Mouse (Mus musculus) spleen, adult 12 weeks (tissue): ENCODE data around the gene Tcl1b1.
"Not testable (repeated sequence)": the region's sequence is repeated elsewhere in the genome, so short reads cannot be mapped to it uniquely, and the experiment has no call there.

Experiments
- DNase-seq: peaks from one replicate; pipeline ENCODE4 v3.0.0; 2022; ENCODE audit warnings: low spot score

The Tcl1b1 gene

DNA sequence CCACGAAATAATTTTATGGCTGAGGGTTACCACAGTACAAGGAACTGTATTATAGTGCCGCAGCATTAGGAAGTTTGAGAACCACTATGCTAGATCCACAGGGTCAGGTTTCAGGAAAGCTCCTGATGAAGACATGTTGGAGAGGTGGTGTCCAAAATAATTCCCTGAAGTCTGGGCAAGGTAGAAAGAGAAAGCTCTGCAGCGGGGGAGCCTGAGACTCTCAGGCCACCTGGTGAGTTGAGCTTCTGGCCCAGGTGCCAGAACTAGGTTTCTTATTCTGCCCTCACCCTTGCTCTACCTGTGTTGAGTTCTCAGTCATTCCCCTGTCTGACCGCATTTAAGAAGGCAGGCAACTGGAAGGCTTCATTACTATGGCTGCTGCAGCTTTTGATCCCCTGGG lies at the start of gene Tcl1b1:
Gene Tcl1b1, plus strand, starts transcription at position 301 of the 400 bp plus-strand sequence.
- no peak for DNase-seq

- DNase-seq: no peak
Measured at GRCm38 (mm10) chr12:105109812-105110211, 49.7 kb upstream of the Tcl1b1 start.

GRCm38 (mm10) chr12:105112321-105112988 lies 47.0 kb upstream of the Tcl1b1 start:
- DNase-seq: no peak

DNA sequence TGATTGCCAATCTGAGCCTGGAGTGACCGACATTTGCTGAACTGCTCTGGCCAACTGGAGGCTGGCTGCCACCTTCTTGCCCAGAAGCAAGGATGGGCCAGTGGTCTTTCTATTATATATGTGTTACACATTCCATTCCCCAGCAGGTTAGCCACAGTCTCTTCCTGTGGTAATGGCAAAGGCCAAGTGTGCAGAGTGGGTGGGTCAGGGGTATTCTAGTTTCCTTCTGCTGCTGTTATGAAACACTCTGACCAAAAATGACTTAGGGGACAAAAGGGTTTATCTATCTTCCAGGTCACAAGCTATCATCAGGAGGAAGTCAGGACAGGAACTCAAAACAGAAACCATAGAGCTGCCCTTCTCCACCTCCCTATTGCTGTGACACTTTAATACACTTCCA lies 42.8 kb upstream of the Tcl1b1 start:
- no peak for DNase-seq

DNA sequence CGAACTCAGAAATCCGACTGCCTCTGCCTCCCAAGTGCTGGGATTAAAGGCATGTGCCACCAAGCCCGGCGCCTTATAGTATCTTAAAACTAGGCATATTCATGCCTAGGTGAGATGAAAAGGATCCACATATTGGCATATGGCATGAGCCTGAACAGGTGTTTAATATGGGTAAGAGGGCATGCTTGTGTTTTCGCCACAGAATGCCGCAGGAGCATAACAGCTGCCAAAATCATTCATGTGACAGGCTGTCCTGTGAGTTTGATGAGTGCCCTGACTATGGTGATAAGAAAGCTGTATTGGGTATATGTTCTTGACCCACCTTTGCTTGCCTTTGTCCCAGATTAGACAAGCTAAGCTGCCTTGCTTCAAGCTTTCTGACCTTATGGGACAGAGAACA lies 34.1 kb upstream of the Tcl1b1 start:
- no peak for DNase-seq

DNA sequence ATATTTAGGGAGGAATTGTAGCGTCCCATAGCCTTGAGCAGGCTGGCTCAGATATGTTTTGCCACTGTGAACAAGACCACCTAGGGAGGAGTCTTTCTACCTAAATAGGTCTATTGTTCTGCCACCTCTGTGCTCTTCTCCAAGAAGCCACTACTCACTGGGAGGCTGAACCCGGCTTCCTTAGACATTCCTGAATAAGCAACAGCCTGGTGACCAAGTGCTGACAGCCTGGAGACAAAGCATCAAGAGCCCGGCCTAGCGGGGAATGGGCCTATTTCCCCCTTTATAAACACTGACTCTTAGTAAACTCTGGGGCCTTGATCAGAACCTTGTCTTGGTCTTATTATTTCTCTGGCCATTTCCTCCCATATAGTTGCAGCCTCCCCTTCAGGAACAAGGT lies 33.0 kb upstream of the Tcl1b1 start:
- DNase-seq: no peak

DNA sequence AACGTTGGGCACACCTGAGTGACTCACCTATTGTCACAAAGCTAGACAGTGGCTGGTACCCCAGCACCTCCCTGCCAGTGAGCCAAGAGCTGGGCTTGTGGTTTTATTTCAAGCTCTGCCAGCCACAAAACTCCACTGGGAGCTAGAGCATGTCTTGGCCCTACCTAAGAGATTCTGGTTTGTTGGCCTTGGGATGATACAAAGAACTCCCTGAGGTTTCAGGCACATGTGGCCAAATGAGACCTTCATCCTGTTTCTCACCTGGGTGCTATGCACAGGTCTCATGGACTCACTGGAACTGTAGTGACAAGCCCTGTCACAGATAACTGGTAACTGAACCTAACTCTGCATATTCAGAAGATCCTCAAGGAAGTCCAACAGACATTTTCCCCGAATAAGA lies 31.9 kb upstream of the Tcl1b1 start:
- DNase-seq: no peak

GRCm38 (mm10) chr12:105129494-105130205 lies 29.8 kb upstream of the Tcl1b1 start:
- DNase-seq: not testable (repeated sequence)

GRCm38 (mm10) chr12:105134167-105134566 lies 25.3 kb upstream of the Tcl1b1 start:
- not testable (repeated sequence) for DNase-seq

- not testable (repeated sequence) for DNase-seq
Measured at GRCm38 (mm10) chr12:105134826-105135225, 24.7 kb upstream of the Tcl1b1 start.

DNA sequence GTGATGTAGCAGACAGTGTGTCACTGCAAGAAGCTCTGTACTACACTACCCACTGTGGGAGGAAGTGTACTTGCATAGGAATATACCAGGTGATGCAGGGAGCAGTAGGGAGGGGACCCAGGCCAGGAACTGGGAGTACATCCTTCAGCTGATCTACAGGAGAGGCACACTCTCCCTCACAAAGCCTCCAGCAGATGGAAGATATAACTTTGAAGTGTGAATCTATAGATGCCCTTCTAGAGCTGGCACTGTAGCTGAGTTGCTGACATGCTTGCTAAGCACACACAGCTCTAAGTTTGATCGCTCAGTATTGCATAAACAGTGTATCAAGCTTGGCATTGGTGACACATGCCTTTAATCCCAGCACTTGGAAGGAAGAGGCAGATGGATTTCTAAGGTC lies 21.8 kb upstream of the Tcl1b1 start:
- not testable (repeated sequence) for DNase-seq

GRCm38 (mm10) chr12:105143096-105143495 lies 16.4 kb upstream of the Tcl1b1 start:
- DNase-seq: no peak

DNA sequence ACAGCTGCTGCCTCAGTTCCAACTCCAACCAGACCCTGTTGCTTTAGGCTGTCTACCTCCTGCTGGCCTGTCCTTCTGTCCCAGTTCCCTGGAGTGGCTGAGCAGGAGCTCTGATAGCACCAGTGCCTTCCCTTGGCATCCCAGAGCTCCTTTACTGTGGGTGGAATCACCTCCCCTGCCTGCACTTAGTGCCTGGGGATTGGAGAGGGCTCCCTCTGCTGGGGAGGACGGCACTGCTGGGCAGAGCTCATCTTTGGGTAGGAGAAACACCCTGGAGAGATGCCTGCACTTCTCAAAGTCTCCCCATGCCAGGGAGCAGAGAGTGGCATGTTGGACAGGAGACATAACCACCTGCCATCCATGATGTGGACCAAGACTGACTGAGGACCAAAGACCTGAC lies 14.6 kb upstream of the Tcl1b1 start:
- DNase-seq: not testable (repeated sequence)

GRCm38 (mm10) chr12:105145714-105146113 lies 13.8 kb upstream of the Tcl1b1 start, which contains the start of gene Tcl1b2:
TSS of gene Tcl1b2 (plus strand) at chr12:105146014.
- DNase-seq: no peak

DNA sequence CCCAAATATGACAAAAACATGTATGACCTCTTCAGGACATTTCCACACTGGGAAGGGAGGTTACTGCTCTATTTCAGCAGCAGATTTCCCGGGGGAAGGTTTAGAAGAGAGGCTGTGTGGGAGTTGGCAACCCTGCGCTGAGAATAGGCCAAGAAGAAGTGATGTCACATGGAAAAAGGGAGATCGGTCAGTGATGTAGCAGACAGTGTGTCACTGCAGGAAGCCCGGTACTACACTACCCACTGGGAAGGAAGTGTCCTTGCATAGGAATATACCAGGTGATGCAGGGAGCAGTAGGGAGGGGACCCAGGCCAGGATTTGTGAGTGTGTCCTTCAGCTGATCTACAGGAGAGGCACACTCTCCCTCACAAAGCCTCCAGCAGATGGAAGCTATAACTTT lies 4.2 kb upstream of the Tcl1b1 start:
- DNase-seq: not testable (repeated sequence)

- no peak for DNase-seq
Measured at GRCm38 (mm10) chr12:105158842-105159241, 648 bp upstream of the Tcl1b1 start.

DNA sequence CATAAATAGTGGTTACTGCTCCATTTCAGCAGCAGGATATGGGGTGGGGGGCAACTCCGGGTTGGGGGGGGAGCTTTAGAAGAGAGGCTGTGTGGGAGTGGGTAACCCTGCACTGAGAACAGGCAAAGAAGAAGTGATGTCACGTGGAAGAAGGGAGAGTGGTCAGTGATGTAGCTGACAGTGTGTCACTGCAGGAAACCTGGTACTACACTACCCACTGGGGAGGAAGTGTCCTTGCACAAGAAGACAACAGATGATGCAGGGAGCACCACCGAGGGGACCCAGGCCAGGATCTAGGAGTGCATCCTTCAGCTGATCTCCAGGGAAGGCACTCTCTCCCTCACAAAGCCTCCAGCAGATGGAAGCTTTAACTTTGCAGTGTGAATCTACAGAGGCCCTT lies 7.2 kb downstream of the Tcl1b1 start:
- DNase-seq: no peak

DNA sequence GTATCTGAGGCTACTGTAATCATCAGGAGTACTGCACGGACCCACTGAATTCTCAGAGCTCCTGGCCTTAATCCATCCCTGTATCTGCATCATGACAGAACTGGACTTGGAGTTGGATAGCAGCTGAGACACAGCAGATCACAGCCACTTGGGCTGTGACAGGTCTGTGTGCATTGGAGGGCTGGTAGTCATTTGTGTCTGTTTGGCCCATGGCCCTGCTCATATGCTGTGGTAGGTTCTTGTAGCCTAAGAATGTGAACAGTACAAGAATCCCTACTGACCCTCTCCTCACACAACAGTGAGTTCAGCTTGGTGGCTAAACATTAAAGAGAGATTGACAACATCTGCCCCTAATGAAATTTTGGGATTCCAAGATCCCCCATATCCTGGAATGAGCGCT lies 13.9 kb downstream of the Tcl1b1 start:
- no peak for DNase-seq

- DNase-seq: peak; percentile 20
Measured at GRCm38 (mm10) chr12:105174318-105174717, 14.8 kb downstream of the Tcl1b1 start.

GRCm38 (mm10) chr12:105176044-105176443 lies 16.6 kb downstream of the Tcl1b1 start, which contains the start of gene Tcl1b5:
TSS of gene Tcl1b5 (plus strand) at chr12:105176344.
- not testable (repeated sequence) for DNase-seq

DNA sequence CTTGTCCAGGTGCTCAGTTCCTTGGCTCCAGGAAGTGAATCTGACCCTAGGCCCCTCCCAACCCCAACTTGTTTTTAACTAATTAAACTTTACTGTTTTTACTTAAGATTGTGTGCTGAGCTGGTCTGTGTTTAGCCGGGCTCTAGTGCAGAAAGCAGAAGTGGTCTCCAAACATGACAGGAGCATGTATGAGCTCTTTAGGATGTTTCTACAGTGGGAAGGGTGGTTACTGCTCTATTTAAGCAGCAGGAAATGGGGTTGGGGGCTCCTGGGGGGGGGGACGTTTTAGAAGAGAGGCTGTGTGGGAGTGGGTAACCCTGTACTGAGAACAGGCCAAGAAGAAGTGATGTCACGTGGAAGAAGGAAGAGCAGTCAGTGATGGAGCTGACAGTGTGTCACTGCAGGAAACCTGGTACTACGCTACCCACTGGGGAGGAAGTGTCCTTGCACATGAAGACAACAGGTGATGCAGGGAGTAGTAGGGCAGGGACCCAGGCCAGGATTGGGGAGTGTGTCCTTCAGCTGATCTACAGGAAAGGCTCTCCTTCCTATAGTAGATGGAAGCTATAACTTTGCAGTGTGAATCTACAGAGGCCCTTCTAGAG lies 21.7 kb downstream of the Tcl1b1 start:
- DNase-seq: not testable (repeated sequence)

DNA sequence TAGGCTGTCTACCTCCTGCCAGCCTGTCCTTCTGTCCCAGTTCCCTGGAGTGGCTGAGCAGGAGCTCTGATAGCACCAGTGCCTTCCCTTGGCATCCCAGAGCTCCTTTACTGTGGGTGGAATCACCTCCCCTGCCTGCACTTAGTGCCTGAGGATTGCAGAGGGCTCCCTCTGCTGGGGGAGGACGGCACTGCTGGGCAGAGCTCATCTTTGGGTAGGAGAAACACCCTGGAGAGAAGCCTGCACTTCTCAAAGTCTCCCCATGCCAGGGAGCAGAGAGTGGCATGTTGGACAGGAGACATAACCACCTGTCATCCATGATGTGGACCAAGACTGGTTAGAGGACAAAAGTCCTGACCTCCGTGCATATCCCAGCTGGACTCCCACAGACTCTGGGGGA lies 29.5 kb downstream of the Tcl1b1 start:
- peak; percentile 5 for DNase-seq

DNA sequence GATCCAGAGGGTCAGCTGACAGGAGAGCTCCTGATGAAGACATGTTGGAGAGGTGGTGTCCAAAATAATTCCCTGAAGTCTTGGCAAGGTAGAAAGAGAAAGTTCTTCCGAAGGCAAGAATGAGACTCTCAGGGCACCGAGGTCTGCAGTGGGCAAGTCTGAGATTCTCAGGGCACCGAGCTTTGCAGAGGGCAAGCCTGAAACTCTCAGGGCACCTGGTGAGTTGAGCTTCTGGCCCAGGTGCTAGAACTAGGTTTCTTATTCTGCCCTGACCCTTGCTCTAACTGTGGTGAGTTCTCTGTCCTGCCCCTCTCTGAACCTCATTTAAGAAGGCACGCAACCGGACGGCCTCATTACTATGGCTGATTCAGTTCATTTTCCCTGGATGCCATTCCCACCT lies 31.3 kb downstream of the Tcl1b1 start, which contains the start of gene Tcl1b3:
Gene Tcl1b3, plus strand, starts transcription at position 301 of the 400 bp plus-strand sequence.
- not testable (repeated sequence) for DNase-seq
